Mouse (Mus musculus) thymus, postnatal 25 days (tissue): ENCODE data around the gene Zdhhc7.
A peak's percentile ranks its signal among the peaks of the same experiment; 100 is the strongest.

Source experiments
- DNase-seq: peaks from one replicate; pipeline ENCODE4 v3.0.0; 2022

Gene Zdhhc7

GRCm38 (mm10) chr8:120113758-120114255 lies 12.5 kb upstream of the Zdhhc7 start, which contains the start of gene 6430548M08Rik:
6430548M08Rik (plus strand) TSS chr8:120114152.
- DNase-seq, result peak; percentile 100

GRCm38 (mm10) chr8:120113306-120113705 lies 12.0 kb upstream of the Zdhhc7 start:
- DNase-seq, result no peak

GRCm38 (mm10) chr8:120112535-120112934 lies 11.3 kb upstream of the Zdhhc7 start:
- no peak for DNase-seq

GRCm38 (mm10) chr8:120111382-120111781 lies 10.1 kb upstream of the Zdhhc7 start:
- DNase-seq, result no peak

GRCm38 (mm10) chr8:120110966-120111365 lies 9.7 kb upstream of the Zdhhc7 start:
- no peak for DNase-seq

- no peak for DNase-seq
These were observed 7.9 kb upstream of the Zdhhc7 start for GRCm38 (mm10) chr8:120109149-120109548.

- peak; percentile 10 for DNase-seq
These were observed 3.5 kb upstream of the Zdhhc7 start for GRCm38 (mm10) chr8:120104721-120105272.

GRCm38 (mm10) chr8:120103916-120104315 lies 2.6 kb upstream of the Zdhhc7 start:
- no peak for DNase-seq

- no peak for DNase-seq
These were observed 754 bp downstream of the Zdhhc7 start for GRCm38 (mm10) chr8:120100388-120101067.

GRCm38 (mm10) chr8:120096486-120096885 lies 4.8 kb downstream of the Zdhhc7 start:
- DNase-seq, result no peak

GRCm38 (mm10) chr8:120094801-120095200 lies 6.5 kb downstream of the Zdhhc7 start:
- DNase-seq, result no peak

GRCm38 (mm10) chr8:120093103-120093502 lies 8.2 kb downstream of the Zdhhc7 start:
- DNase-seq, result no peak

- no peak for DNase-seq
These were observed 10.2 kb downstream of the Zdhhc7 start for GRCm38 (mm10) chr8:120091032-120091431.

GRCm38 (mm10) chr8:120089511-120089910 lies 11.8 kb downstream of the Zdhhc7 start:
- no peak for DNase-seq

GRCm38 (mm10) chr8:120084783-120085182 lies 16.5 kb downstream of the Zdhhc7 start:
- no peak for DNase-seq

GRCm38 (mm10) chr8:120083261-120083660 lies 18.0 kb downstream of the Zdhhc7 start:
- DNase-seq, result no peak

GRCm38 (mm10) chr8:120079361-120079760 lies 21.9 kb downstream of the Zdhhc7 start:
- DNase-seq, result no peak

GRCm38 (mm10) chr8:120078080-120078479 lies 23.2 kb downstream of the Zdhhc7 start:
- DNase-seq, result peak; percentile 78

- DNase-seq, result no peak
These were observed 25.9 kb downstream of the Zdhhc7 start for GRCm38 (mm10) chr8:120075347-120075746.

GRCm38 (mm10) chr8:120074516-120074915 lies 26.8 kb downstream of the Zdhhc7 start:
- no peak for DNase-seq

- no peak for DNase-seq
These were observed 28.5 kb downstream of the Zdhhc7 start for GRCm38 (mm10) chr8:120072827-120073226.

GRCm38 (mm10) chr8:120072259-120072658 lies 29.0 kb downstream of the Zdhhc7 start:
- no peak for DNase-seq

GRCm38 (mm10) chr8:120071684-120072083 lies 29.6 kb downstream of the Zdhhc7 start:
- peak; percentile 80 for DNase-seq

GRCm38 (mm10) chr8:120067936-120068668 lies 33.2 kb downstream of the Zdhhc7 start:
- DNase-seq, result peak; percentile 54
